Mouse (Mus musculus): ENCODE data around the gene Pip4p1.

DNA sequence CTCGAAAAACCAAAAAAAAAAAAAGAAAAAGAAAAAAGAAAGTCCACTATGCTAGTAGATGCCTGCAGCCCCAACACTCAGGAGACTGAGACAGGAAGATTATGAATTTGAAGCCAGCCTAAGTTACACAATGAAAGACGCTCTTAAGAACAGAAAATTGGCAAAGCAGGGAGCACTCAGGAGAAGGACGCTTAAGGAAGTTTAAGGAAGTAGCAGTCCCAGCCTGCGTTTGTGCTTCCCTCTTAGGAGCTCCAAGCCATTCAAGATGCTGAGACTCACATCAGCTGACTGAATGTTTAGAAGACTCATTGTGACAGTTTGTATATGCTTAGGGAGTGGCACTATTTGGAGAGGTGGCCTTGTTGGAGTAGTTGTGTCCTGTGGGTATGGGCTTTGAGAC lies 22.5 kb downstream of the Pip4p1 start:
- no peak for TF ChIP-seq TAL1 (IDR thresholded peaks at IDR 0.05; ENCODE audit: low read length)
- no peak for TF ChIP-seq GATA1 (IDR thresholded peaks at IDR 0.05; ENCODE audit: low read length)

Data from erythroblast, embryonic 14.5 days (primary cell).